Mouse (Mus musculus): Measurements from ENCODE around the gene Stx18.

The Stx18 gene

DNA sequence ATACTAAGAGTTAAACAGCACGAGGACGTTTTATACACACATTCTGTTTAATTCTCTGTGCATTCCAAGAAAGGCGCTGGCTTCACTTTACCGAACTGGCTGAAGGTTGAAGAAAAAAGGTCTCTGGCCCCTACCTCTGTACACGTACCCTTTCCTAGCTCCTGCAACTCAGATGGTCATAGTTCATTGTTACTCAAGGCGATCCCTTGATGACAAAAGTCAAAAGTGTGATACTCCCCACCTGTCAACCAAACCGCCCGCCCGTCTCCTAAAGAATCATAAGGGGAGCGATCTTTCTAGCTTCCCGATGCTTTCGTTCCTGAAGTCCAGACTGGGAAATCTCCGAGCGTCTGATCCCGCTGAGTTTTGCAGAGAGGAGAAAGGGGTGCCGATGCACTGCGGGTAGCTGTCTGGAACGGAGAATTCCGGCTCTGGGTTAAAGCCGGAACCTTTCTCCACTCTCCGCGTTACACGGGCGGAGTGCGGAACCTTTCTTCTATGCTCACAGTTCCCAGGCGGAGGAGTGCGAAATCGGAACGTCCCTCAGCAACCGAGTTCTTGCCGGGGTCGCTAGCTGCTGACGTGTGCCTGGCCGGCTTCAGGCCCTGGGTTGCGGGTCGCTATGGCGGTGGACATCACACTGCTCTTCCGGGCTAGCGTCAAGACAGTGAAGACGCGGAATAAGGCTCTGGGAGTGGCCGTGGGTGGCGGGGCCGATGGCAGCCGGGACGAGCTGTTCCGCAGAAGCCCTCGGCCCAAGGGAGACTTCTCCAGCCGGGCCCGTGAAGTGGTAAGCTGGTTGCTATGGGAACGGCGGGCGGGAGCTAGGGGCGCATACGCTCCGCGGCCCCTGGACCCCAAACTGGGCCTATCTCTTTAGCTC, at the start of gene Stx18:
Gene Stx18, plus strand, starts transcription at position 33 of the 883 bp plus-strand sequence.
- DNase-seq (ENCODE audit: low spot score) = peak; percentile 43

- DNase-seq (ENCODE audit: low spot score) = no peak
Observed at GRCm38 (mm10) chr5:37992346-37992745, 46.2 kb upstream of the Stx18 start.

DNA sequence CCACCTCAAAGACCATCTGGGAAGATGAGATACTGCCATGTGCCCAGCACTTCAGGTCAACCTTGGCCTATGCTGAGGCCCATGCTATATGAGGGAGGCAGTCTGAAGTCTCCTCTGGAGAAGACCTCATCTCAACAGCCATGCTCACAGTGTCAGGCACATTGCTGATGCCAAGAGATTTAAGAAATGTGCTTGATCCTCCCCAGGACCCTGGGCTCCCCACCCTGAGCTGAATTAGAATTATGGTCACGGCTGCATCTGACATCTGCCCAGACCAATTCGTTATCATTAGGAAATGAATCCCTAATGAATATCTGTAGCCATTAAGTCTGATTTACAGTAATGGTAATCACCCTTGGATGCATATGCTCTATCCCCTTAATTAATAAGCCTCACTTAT, 39.7 kb upstream of the Stx18 start:
- no peak for DNase-seq (ENCODE audit: low spot score)

- no peak for DNase-seq (ENCODE audit: low spot score)
Observed at GRCm38 (mm10) chr5:38002573-38002972, 36.0 kb upstream of the Stx18 start.

DNA sequence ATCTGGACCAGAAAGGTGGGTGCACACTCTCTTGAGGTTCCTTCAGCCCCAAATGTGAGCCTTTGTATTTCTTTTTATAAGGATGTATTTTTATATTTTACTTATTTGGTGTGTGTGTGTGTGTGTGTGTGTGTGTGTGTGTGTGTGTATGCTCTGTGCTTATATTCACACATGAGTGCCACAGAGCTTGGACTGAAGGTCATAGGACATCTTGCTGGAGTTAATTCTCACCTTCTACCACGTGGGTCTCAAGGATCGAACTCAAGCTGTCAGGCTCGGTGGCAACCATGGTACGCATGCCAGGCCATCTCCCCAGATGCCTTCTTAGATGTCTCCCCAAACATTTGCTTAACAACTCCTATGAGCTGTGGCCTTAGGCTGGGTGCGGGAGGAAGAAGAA, 33.8 kb upstream of the Stx18 start:
- no peak for DNase-seq (ENCODE audit: low spot score)

- no peak for DNase-seq (ENCODE audit: low spot score)
Observed at GRCm38 (mm10) chr5:38006415-38007347, 31.9 kb upstream of the Stx18 start.

DNA sequence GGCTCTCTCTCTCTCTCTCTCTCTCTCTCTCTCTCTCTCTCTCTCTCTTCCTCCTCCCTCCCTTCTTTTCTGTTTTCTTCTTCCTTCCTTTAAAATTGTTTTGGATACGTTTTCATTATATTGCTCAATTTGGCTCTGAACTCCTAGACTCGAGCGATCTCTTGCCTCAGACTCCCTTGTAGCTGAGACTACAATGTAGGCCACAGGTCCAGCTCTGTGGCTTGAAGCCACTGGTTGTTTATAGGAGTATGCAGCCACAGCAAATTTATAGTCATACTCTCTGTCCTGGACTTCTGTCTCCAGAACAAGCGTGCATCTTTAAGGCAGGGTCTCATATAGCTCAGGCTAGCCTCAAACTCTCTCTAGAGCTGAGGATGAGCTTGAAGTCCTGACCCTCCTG, 29.5 kb upstream of the Stx18 start:
- no peak for DNase-seq (ENCODE audit: low spot score)

- DNase-seq (ENCODE audit: low spot score) = no peak
Observed at GRCm38 (mm10) chr5:38014916-38015315, 23.6 kb upstream of the Stx18 start.

DNA sequence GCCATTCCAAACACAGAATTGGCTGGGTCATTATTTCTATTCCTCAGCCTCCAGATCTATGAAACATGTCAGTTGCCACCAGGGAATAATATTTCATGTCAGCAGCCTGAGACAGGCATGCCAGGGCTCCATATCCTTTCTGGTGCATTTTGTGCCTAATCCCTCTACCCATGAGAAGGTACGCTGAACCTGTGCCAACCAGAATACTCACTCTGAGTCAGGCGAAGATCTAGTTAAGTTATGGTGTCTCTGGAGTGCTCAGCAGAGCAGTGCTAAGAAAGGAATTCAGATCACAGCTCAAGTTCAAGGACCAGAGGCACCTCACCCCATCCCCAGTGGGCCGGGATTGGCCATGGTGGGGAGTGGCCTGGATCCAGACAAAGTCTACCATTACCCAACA, 21.6 kb upstream of the Stx18 start:
- DNase-seq (ENCODE audit: low spot score) = no peak

DNA sequence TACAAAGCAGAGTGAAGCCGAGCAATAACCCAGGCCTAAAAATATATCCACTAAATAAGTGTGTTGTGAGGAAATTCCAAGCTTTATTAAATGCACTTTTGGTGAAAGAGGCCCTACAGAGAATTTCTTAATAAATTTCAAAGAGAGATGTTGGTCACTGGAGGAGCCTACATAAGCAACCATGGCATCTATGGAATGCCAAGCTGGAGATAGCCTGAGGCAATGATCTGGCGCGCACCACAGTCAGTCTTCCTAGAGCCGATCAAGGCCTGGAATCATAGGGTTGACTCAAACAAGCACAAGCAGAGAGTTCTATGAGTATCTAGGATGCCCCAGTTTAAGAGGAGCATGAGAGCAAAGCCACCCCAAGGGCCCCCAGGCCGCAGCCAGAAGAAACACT, 10.9 kb upstream of the Stx18 start:
- no peak for DNase-seq (ENCODE audit: low spot score)

GRCm38 (mm10) chr5:38038274-38038673, 268 bp upstream of the Stx18 start:
- no peak for DNase-seq (ENCODE audit: low spot score)

- no peak for DNase-seq (ENCODE audit: low spot score)
Observed at GRCm38 (mm10) chr5:38039796-38040195, 1.3 kb downstream of the Stx18 start.

DNA sequence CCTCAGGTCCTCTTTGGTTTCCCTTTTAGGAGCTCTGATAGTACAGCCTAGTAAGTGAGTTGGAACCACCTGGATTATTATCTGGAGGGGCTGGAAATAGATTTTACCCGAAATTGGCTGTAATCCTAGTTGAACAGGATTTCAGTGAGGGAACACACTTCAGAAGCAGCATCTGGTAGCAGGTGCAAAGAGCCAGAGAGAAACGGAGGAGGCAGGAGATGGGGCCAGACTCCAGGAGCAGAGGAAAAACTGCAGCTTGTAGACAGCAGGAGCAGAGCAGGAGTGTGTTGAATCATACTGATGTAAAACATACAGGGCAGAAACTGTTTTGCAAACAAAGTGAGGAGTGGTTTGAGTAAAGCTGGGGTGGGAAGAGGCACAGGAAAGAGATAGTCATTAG, 6.4 kb downstream of the Stx18 start:
- DNase-seq (ENCODE audit: low spot score) = no peak

DNA sequence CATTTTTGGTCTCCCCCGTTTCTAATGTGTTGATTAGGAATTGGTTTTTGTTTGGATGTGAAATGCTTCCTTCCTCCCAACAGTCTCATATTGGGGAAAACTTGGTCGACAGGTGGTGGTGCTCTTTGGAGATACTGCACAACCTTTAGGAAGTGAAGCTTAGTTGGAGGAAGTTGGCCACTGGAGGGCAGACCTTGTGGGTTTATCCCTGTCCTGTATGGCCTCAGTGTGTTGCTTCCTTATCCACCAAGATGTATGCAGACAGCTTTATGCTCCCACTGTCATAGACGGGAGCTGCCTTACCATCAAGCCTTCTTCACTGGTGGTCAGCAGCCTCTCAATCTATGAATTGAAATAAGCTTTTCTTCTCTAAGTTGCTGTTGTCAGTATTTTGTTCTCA, 9.6 kb downstream of the Stx18 start:
- DNase-seq (ENCODE audit: low spot score) = no peak

- DNase-seq (ENCODE audit: low spot score) = no peak
Observed at GRCm38 (mm10) chr5:38061051-38061450, 22.5 kb downstream of the Stx18 start.

- DNase-seq (ENCODE audit: low spot score) = no peak
Observed at GRCm38 (mm10) chr5:38062709-38063108, 24.2 kb downstream of the Stx18 start.

- DNase-seq (ENCODE audit: low spot score) = no peak
Observed at GRCm38 (mm10) chr5:38063339-38063738, 24.8 kb downstream of the Stx18 start.

DNA sequence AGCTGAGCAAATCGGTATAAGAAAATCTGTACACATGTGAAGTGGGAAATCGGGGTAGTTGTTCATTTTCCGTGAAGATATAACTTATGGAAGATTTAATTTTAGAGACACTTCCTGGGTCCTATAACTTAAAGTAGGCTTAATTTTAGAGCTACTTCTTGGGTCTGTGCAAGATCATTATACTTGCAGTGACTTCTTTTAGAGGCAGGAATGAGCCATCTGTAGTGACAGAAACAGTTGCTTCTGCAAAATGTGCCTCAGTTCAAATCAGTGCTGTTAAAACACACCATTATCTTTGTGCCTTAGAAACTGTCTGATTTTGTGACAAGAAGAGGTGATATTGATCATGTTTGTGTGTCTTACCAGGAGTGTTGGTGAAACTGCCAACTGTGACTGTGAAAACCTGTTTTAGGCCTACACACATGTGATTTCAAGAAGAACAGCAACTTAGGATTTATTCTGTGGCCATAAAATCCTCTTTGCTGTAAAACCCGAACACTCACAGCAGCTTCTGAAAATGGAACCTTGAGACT, 25.6 kb downstream of the Stx18 start:
- no peak for DNase-seq (ENCODE audit: low spot score)

DNA sequence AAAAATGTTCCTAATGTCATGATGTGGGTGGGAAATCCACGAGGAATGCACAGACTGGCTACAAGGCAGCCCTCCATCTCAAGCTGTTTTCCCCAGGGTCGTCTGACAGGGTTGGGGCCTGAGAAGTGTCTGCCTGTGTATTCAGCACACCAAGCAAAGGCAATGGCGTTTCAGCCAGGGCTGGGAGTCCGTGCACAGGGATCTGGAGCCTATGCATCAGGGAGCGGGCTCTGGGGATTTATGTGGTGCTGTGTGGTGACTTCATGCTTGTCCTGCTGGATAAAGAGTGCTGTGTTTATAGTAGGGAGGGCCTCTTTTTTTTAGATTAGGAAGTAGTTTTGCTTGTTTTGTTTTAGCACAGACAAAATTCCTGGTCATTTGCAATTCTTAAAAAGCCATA, 26.2 kb downstream of the Stx18 start:
- DNase-seq (ENCODE audit: low spot score) = no peak

DNA sequence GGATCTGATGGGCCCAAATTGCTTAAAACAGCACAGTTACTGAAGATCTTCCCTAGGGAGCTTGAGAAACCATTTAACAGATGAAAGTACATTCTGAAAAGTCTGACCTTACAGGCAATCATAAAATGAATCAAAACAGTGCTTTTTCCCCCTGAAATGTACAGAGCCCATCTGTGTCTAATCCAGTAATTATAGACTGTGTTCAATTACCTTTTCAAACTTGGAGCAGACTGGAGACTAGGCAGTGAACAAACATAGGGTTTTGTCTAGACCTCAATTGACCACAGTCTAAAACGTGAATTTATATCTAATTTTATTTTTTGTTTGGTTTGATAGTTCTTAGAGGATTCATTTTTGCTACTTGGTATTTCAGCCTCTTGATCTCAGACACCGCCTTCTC, 26.9 kb downstream of the Stx18 start:
- no peak for DNase-seq (ENCODE audit: low spot score)

DNA sequence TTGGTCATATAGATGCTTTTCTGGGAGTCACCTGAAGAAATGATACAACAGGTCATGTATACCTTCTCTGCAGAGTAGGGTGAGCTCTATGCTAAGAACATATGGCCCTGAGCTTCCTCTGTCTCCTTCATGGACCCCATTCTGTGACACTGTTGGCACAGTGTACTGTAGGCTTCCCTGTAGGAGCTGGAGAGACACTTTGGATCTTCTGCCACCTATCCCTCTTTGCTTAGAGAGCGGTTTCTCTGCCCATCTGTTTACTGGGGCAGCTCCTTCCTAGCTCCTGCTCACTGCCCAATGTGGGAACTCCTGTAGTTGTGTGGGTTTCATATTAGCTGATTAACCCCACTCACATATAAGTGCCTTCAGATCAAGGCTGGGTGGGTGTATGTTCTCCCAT, 28.1 kb downstream of the Stx18 start:
- no peak for DNase-seq (ENCODE audit: low spot score)

GRCm38 (mm10) chr5:38076326-38076725, 37.8 kb downstream of the Stx18 start:
- DNase-seq (ENCODE audit: low spot score) = no peak

DNA sequence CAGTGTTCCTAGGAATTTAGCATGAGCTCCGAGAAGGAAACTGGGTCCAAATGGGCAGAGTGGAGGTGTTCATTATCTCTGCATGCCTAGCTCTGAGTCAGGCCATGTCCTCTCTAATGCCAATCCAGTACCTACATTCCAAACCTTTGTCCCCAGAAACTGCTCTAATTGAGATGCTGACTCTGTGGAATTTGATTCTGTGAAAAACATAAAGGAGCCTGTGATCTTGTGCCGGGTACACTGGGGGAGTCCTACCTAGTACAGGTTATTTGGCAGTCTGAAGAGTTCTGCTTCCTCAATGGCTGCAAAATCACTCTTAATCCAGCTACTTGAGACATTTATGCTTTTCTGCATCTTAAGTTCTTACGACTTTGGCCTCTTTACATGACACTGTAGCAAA, 40.0 kb downstream of the Stx18 start:
- no peak for DNase-seq (ENCODE audit: low spot score)
